Mouse (Mus musculus): Measurements from ENCODE around the gene Psip1.
"Not testable (repeated sequence)": the region's sequence is repeated elsewhere in the genome, so short reads cannot be mapped to it uniquely, and the experiment has no call there.

Gene Psip1

GRCm38 (mm10) chr4:83486117-83486901 lies at the start of gene Psip1:
Gene Psip1 (minus strand): TSS chr4:83486459.
- peak; percentile 54 for DNase-seq (ENCODE audit: low read depth, low spot score)

DNA sequence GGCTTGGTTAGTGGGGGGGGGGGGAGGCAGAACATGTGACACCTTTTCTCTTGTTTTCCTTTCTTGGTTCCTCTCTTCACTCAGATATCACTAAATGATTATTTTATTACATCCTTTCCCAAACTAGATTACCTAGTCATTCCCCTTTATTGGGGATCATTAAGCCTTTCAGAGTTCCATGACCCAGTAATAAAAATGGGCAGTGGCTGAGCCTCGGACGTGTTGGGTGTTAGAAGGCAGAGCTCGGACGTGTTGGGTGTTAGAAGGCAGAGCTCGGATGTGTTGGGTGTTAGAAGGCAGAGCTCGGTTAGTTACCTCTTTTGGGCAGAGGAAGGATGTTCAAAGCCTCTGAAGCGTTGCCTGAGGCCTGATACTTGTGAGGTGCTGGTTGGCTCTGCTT lies 47.8 kb upstream of the Psip1 start:
- no peak for DNase-seq (ENCODE audit: low read depth, low spot score)

DNA sequence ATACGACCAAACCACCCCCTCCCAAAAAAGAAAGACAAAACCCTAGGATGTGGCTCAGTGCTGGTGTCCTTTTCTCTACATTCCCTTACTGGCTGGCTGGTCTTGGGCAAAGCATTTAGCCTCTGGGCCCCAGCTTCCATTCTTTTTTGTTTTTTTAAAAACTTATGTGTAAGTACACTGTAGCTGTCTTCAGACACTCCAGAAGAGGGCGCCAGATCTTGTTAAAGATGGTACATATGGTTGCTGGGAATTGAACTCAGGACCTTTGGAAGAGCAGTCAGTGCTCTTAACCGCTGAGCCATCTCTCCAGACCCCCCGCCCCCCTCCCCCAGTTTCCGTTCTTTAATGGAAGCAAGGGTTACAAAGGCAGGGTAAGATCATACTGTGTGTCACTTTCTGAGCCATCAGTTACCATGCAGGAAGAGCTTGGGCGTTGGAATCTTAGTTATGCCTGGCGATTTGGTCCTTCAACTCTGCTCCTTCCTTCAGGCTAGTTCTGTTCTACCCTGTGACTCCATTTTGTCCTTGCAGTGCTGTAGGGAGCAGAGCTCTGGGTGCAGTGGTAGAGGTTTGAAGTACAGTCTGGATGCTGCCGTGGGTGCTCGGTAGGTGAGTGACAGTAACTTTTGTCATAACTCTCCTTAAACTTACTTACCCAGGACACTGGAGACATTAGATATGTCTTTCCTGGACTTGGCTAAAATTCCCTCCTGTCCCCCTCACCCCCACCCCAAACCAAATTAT lies 47.1 kb upstream of the Psip1 start:
- DNase-seq (ENCODE audit: low read depth, low spot score): no peak

DNA sequence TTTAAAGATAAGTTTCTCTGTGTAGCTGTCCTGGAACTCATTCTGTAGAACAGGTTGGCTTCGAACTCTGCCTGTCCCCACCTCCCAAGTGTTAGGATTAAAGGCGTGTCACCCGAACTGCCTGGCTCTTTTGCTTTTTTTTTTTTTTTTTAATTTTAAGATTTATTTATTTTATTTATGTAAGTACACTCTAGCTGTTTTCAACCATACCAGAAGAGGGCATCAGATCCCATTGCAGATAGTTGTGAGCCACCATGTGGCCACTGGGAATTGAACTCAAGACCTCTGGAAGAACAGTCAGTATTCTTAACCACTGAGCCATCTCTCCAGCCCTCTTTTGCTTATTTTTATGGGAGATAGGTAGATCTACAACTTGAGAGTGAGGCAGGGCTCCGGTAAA lies 43.8 kb upstream of the Psip1 start:
- not testable (repeated sequence) for DNase-seq (ENCODE audit: low read depth, low spot score)

GRCm38 (mm10) chr4:83527921-83528320 lies 41.7 kb upstream of the Psip1 start:
- no peak for DNase-seq (ENCODE audit: low read depth, low spot score)

- DNase-seq (ENCODE audit: low read depth, low spot score): no peak
Measured at GRCm38 (mm10) chr4:83526988-83527334, 40.7 kb upstream of the Psip1 start.

DNA sequence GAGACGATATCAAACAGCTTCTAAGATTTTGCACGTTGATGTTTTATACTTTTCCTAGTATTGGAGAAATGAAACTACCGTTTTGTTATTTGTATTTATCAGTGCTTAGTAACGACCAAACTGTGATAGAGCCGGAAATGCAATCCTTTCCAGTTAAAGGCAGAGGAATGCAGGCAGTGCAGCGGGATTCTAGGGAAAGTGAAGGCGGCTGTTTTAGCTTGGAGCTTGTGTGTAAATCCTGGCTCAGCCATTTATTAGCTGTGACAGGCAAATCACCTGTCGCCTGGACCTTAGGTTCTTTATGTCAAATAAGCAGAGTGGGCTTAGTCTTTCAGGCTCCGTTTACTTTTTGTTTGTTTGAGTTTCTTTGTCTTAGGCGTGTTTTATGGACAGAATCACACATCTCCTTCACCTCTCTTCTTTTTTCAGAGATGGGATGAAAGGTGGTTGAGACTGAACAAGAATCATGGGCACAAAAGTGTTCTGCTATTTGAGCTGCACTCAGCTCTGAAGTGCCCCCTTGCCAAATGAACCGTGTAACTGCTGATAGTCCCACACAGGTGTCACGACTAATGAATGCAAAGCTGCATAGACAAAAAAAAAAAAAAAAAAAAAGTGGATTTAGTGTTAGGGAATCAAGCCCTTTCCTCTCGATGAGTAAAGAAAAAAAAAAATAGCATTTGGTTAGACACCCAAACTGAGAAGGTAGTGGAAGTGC lies 40.2 kb upstream of the Psip1 start:
- DNase-seq (ENCODE audit: low read depth, low spot score): peak; percentile 19

- no peak for DNase-seq (ENCODE audit: low read depth, low spot score)
Measured at GRCm38 (mm10) chr4:83525690-83526055, 39.4 kb upstream of the Psip1 start.

DNA sequence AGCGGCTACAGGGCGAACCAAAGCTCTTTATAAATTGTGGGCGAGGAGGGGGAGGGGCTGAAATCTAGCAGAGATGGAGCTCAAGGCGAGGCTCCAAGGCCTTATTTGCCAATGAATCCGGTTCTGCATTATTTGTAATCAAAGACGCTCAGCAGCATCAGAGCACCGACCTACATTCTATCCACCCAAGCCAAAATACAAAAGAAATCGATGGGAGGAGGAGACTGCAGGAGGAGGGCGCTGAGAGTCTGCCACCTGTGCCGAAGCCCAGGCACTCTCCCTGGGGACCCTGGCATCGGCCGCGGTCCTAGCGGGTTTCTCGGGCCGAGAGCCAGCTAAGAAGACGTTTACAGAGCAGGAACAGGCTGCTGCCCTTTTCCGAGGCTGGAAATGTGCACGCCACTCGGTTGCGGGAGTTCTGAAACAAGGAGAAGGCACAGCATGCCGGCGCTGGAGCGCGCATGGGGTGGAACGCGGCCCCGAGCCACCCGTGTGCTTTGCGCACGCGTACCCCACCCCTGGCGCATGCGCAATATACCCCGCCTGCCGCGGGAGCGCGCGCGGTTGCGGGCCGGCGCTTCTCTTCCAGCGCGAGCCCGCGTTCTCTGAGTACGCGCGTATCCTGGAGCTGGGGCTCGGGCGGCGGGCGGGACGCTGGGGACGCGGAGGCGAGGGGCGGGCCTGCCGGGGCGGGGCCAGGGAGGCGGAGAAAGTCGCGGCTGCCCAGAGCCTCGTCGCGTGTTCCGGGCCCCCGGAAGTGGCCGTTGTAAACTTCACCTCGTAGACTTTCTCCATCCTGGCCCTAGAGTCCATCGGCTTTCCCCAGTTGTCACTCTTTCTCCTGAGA lies 38.8 kb upstream of the Psip1 start, which contains the start of gene Ccdc171:
Gene Ccdc171 (plus strand): TSS at position 703 of the 847 bp plus-strand sequence.
- DNase-seq (ENCODE audit: low read depth, low spot score): peak; percentile 95

GRCm38 (mm10) chr4:83524456-83524842 lies 38.2 kb upstream of the Psip1 start:
- no peak for DNase-seq (ENCODE audit: low read depth, low spot score)

DNA sequence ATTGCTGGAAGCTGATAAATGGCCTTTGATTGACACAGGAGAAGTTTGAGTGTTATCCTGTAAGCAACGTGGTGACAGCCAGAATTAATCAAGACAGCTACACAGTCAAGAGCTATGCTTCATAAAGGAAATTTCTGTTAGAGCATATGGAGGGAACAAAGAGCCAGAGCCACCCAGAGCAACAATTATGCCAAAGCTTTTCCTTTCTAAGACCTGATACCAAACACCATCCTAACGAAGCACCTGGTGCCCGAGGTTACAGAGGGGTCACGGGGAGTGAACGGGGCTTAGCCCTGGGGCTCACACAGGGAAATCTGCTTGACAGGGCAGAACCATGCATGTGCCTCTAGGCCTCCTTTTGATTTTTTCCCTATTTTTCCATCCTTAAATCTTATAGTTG lies 35.8 kb upstream of the Psip1 start:
- DNase-seq (ENCODE audit: low read depth, low spot score): no peak

DNA sequence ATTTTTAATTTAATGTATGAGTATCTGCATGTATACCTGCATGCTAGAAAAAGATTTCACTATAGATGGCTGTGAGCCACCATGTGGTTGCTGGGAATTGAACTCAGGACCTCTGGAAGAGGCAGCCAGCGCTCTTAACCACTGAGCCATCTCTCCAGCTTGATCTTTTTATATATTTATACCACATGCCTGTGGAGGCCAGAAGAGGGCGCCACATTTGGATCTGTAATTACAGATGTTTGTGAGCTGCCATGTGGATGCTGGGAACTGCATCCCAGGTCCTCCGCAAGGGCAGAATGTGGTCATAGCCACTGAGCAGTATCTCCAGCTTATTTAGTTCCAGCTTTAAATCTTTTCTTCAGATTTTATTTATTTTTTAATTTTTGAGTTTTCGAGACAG lies 34.0 kb upstream of the Psip1 start:
- DNase-seq (ENCODE audit: low read depth, low spot score): no peak

DNA sequence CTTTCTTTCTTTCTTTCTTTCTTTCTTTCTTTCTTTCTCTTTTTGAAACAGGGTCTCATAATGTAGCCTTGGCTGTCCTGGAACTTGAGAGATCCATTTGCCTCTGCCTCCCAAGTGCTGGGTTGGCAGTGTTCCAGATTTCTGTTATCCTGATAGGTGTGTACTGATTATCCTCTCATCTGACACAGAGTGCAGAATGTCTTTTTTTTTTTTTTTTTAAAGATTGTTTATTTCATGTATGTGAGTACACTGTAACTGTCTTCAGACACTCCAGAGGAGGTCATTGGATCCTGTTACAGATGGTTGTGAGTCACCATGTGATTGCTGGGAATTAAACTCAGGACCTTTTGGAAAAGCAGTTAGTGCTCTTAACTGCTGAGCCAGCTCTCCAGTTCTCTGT lies 33.5 kb upstream of the Psip1 start:
- DNase-seq (ENCODE audit: low read depth, low spot score): no peak

DNA sequence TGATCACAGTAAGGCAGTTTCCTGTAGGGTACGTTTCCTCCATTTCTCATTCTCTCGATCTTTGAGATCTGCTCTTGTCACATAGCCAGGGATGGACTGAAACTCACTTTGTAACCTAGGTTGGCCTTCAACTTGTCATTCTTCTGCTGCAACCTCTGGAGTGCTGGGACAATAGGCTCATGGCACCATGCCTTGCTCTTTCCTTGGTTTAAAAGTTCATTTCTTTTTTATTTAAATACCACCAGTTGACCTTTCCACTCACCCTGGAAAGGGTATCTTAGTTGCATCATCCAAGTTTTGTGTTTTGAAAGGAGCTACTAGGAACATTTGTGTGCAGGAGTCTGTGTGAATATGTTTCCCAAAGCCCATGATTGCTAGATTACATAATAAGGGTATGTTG lies 32.9 kb upstream of the Psip1 start:
- DNase-seq (ENCODE audit: low read depth, low spot score): no peak

GRCm38 (mm10) chr4:83516144-83516543 lies 29.9 kb upstream of the Psip1 start:
- not testable (repeated sequence) for DNase-seq (ENCODE audit: low read depth, low spot score)

- no peak for DNase-seq (ENCODE audit: low read depth, low spot score)
Measured at GRCm38 (mm10) chr4:83514976-83515669, 28.9 kb upstream of the Psip1 start.

DNA sequence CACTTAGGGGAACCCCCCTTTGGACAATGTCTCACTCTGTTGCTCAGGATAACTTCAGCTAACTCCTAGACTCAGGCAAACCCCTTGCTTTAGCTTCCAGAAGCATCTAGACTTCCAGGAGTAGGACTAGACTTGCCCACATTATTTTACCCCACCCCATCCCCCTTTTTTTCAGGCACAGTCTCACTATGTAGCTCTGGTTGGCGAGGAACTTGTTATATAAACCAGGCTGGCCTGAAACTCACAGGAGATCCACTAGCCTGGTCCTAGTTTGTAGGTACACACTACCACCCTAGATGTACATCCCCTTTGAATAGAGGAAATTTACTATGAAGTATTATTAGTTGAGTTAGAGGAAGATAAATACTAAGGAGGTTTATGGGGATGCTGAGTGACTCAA lies 27.9 kb upstream of the Psip1 start:
- no peak for DNase-seq (ENCODE audit: low read depth, low spot score)

GRCm38 (mm10) chr4:83512644-83513043 lies 26.4 kb upstream of the Psip1 start:
- DNase-seq (ENCODE audit: low read depth, low spot score): peak; percentile 14

GRCm38 (mm10) chr4:83512217-83512616 lies 26.0 kb upstream of the Psip1 start:
- no peak for DNase-seq (ENCODE audit: low read depth, low spot score)

- no peak for DNase-seq (ENCODE audit: low read depth, low spot score)
Measured at GRCm38 (mm10) chr4:83511083-83511482, 24.8 kb upstream of the Psip1 start.

DNA sequence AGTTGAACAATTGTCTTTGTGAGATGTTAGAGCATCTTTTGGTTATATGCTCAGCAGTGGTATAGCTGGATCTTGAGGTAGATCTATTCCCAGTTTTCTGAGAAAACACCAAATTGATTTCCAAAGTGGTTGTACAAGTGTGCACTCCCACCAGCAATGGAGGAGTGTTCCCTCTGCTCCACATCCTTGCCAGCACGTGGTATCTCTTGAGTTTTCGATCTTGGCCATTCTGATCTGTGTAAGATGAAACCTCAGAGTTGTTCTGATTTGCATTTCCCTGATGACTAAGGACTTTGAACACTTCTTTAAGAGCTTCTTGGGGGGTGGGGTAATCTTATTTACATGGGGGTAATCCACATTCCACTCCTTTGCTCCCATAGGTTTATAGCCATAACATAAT lies 23.3 kb upstream of the Psip1 start:
- DNase-seq (ENCODE audit: low read depth, low spot score): no peak
